Mouse (Mus musculus) heart, postnatal 0 days (tissue): ENCODE results near the gene Sbno2.
A peak's percentile ranks its signal among the peaks of the same experiment; 100 is the strongest.

Source experiments
- CTCF ChIP-seq: IDR thresholded peaks from 2 replicates; pipeline ENCODE4 v1.5.1; 2016; ENCODE audit warnings: antibody characterized with exemption, control low read depth, low read depth
- EP300 ChIP-seq: IDR thresholded peaks from 2 replicates; pipeline ENCODE4 v1.6.1; 2016; ENCODE audit warnings: antibody characterized with exemption, low read depth

GRCm38 (mm10) chr10:80053831-80054815 lies 51.2 kb downstream of the Sbno2 start:
- TF ChIP-seq CTCF (peak; percentile 26), EP300 (no peak)
